Mouse (Mus musculus) heart, postnatal 25 days (tissue): ENCODE measurements at regions not wholly inside any gene's neighbourhood (a gene's known extent, or its start where the extent isn't known, plus 50 kb on each side); places are given as distances from the start of the nearest gene placed in this dataset.

Source experiments
- DNase-seq: peaks from one replicate; pipeline ENCODE4 v3.0.0; 2022; ENCODE audit warnings: low spot score
- intact Hi-C: fragments of 180-260 bp; cut with DNase I; formaldehyde crosslinking; loops from one replicate; pipeline ENCODE4 v1.15.1; 2025

- intact Hi-C loops, result no loop called here
- DNase-seq, result no peak
Observed at GRCm38 (mm10) chr8:12127801-12128490, 150.7 kb upstream of the A230072I06Rik start.

GRCm38 (mm10) chr8:12130591-12130990, 148.0 kb upstream of the A230072I06Rik start:
- intact Hi-C loops, result no loop called here

GRCm38 (mm10) chr8:12134200-12134599, 144.4 kb upstream of the A230072I06Rik start:
- intact Hi-C loops, result no loop called here
- DNase-seq, result no peak

More at GRCm38 (mm10) chr8:12130591-12130990, 148.0 kb upstream of the A230072I06Rik start:
- no peak for DNase-seq

- intact Hi-C loops, result no loop called here
- DNase-seq, result no peak
Observed at GRCm38 (mm10) chr8:12135392-12136177, 143.0 kb upstream of the A230072I06Rik start.

GRCm38 (mm10) chr8:12136178-12136455, 142.5 kb upstream of the A230072I06Rik start:
- DNase-seq, result no peak
- intact Hi-C loops, result no loop called here

GRCm38 (mm10) chr8:12137496-12137895, 141.1 kb upstream of the A230072I06Rik start:
- DNase-seq, result no peak
- intact Hi-C loops, result no loop called here

- intact Hi-C loops, result no loop called here
- no peak for DNase-seq
Observed at GRCm38 (mm10) chr8:12137913-12138312, 140.7 kb upstream of the A230072I06Rik start.

GRCm38 (mm10) chr8:12151679-12152078, 126.9 kb upstream of the A230072I06Rik start:
- no peak for DNase-seq
- intact Hi-C loops, result no loop called here

GRCm38 (mm10) chr8:12152825-12153224, 125.8 kb upstream of the A230072I06Rik start:
- DNase-seq, result no peak

GRCm38 (mm10) chr8:12156893-12157292, 121.7 kb upstream of the A230072I06Rik start:
- no peak for DNase-seq
- intact Hi-C loops, result no loop called here

More at GRCm38 (mm10) chr8:12152825-12153224, 125.8 kb upstream of the A230072I06Rik start:
- intact Hi-C loops, result no loop called here

GRCm38 (mm10) chr8:12158188-12158587, 120.4 kb upstream of the A230072I06Rik start:
- DNase-seq, result no peak
- intact Hi-C loops, result no loop called here

- no peak for DNase-seq
- intact Hi-C loops, result no loop called here
Observed at GRCm38 (mm10) chr8:12162921-12163705, 115.5 kb upstream of the A230072I06Rik start.

- no peak for DNase-seq
- intact Hi-C loops, result no loop called here
Observed at GRCm38 (mm10) chr8:12165487-12166152, 113.0 kb upstream of the A230072I06Rik start.

GRCm38 (mm10) chr8:12171788-12172187, 106.8 kb upstream of the A230072I06Rik start:
- intact Hi-C loops, result no loop called here
- no peak for DNase-seq

- intact Hi-C loops, result no loop called here
- no peak for DNase-seq
Observed at GRCm38 (mm10) chr8:12175496-12175895, 103.1 kb upstream of the A230072I06Rik start.

GRCm38 (mm10) chr8:12184666-12185065, 94.0 kb upstream of the A230072I06Rik start:
- intact Hi-C loops, result no loop called here
- DNase-seq, result no peak

- DNase-seq, result no peak
Observed at GRCm38 (mm10) chr8:12187366-12187765, 91.3 kb upstream of the A230072I06Rik start.

GRCm38 (mm10) chr8:12188451-12188850, 90.2 kb upstream of the A230072I06Rik start:
- no peak for DNase-seq
- intact Hi-C loops, result no loop called here

More at GRCm38 (mm10) chr8:12187366-12187765, 91.3 kb upstream of the A230072I06Rik start:
- intact Hi-C loops, result no loop called here

GRCm38 (mm10) chr8:12188960-12189359, 89.7 kb upstream of the A230072I06Rik start:
- intact Hi-C loops, result no loop called here
- no peak for DNase-seq

GRCm38 (mm10) chr8:12192006-12192405, 86.6 kb upstream of the A230072I06Rik start:
- intact Hi-C loops, result no loop called here
- no peak for DNase-seq
